Mouse (Mus musculus): Measurements from ENCODE around the gene Krt84.

The Krt84 gene

GRCm38 (mm10) chr15:101494203-101494602 lies 38.4 kb downstream of the Krt84 start:
- no peak for DNase-seq

- no peak for DNase-seq
Observed at GRCm38 (mm10) chr15:101493713-101494112, 38.9 kb downstream of the Krt84 start.

GRCm38 (mm10) chr15:101492718-101493117 lies 39.9 kb downstream of the Krt84 start:
- DNase-seq, result no peak

- DNase-seq, result no peak
Observed at GRCm38 (mm10) chr15:101491431-101491830, 41.2 kb downstream of the Krt84 start, which contains the start of gene Krt83. Gene Krt83 (minus strand): TSS chr15:101491512.

GRCm38 (mm10) chr15:101485911-101486635 lies 46.5 kb downstream of the Krt84 start:
- peak; percentile 15 for DNase-seq

GRCm38 (mm10) chr15:101484939-101485338 lies 47.7 kb downstream of the Krt84 start:
- no peak for DNase-seq

GRCm38 (mm10) chr15:101483646-101484045 lies 49.0 kb downstream of the Krt84 start:
- no peak for DNase-seq

GRCm38 (mm10) chr15:101482056-101482455 lies 50.6 kb downstream of the Krt84 start:
- no peak for DNase-seq

GRCm38 (mm10) chr15:101479666-101480060 lies 53.0 kb downstream of the Krt84 start:
- DNase-seq, result no peak

- DNase-seq, result peak; percentile 37
Observed at GRCm38 (mm10) chr15:101479007-101479665, 53.5 kb downstream of the Krt84 start.

All from right cerebral cortex, postnatal 25 days (tissue).